Mouse (Mus musculus): ENCODE results near the gene Tns1.

Gene Tns1

GRCm38 (mm10) chr1:74057501-74057900, 66.7 kb downstream of the Tns1 start:
- no peak for DNase-seq

- DNase-seq: no peak
Measured at GRCm38 (mm10) chr1:74055552-74055951, 68.7 kb downstream of the Tns1 start.

- DNase-seq: no peak
Measured at GRCm38 (mm10) chr1:74054471-74054870, 69.8 kb downstream of the Tns1 start.

- DNase-seq: no peak
Measured at GRCm38 (mm10) chr1:74054007-74054406, 70.2 kb downstream of the Tns1 start.

GRCm38 (mm10) chr1:74053068-74053467, 71.2 kb downstream of the Tns1 start:
- no peak for DNase-seq

GRCm38 (mm10) chr1:74051349-74051748, 72.9 kb downstream of the Tns1 start:
- no peak for DNase-seq

- no peak for DNase-seq
Measured at GRCm38 (mm10) chr1:74049430-74049829, 74.8 kb downstream of the Tns1 start.

GRCm38 (mm10) chr1:74047722-74048121, 76.5 kb downstream of the Tns1 start:
- DNase-seq: no peak

- DNase-seq: no peak
Measured at GRCm38 (mm10) chr1:74047311-74047710, 76.9 kb downstream of the Tns1 start.

GRCm38 (mm10) chr1:74045034-74045433, 79.2 kb downstream of the Tns1 start:
- DNase-seq: no peak

- DNase-seq: no peak
Measured at GRCm38 (mm10) chr1:74044421-74044820, 79.8 kb downstream of the Tns1 start.

GRCm38 (mm10) chr1:74043584-74044105, 80.6 kb downstream of the Tns1 start:
- no peak for DNase-seq

- no peak for DNase-seq
Measured at GRCm38 (mm10) chr1:74042711-74043467, 81.4 kb downstream of the Tns1 start.

GRCm38 (mm10) chr1:74041692-74042091, 82.6 kb downstream of the Tns1 start:
- DNase-seq: no peak

- no peak for DNase-seq
Measured at GRCm38 (mm10) chr1:74041178-74041577, 83.1 kb downstream of the Tns1 start.

- peak; percentile 24 to 35 for DNase-seq
Measured at GRCm38 (mm10) chr1:74036560-74037390, 87.5 kb downstream of the Tns1 start.

- DNase-seq: no peak
Measured at GRCm38 (mm10) chr1:74035912-74036489, 88.2 kb downstream of the Tns1 start.

- DNase-seq: no peak
Measured at GRCm38 (mm10) chr1:74035487-74035886, 88.8 kb downstream of the Tns1 start.

- no peak for DNase-seq
Measured at GRCm38 (mm10) chr1:74034736-74035135, 89.5 kb downstream of the Tns1 start.

GRCm38 (mm10) chr1:74034211-74034610, 90.0 kb downstream of the Tns1 start:
- DNase-seq: no peak

GRCm38 (mm10) chr1:74033407-74033806, 90.8 kb downstream of the Tns1 start:
- no peak for DNase-seq

GRCm38 (mm10) chr1:74032966-74033365, 91.3 kb downstream of the Tns1 start:
- DNase-seq: no peak

All from spleen, adult 18-20 months (tissue).